Mouse (Mus musculus) stomach, embryonic 15.5 days (tissue): Measurements from ENCODE around the gene Slc15a1. TPM values are rescaled to one million over a fixed set of nuclear protein-coding genes. Genes with fewer than 3 reads are reported as not detected.
"Not testable (repeated sequence)": the region's sequence is repeated elsewhere in the genome, so short reads cannot be mapped to it uniquely, and the experiment has no call there.

ENCODE experiments used
- ATAC-seq: fragments of 200-750 bp; cut with Nextera tagmentation; 2 replicates; pipeline ENCODE4 v1.8.0; 2017; ENCODE audit warnings: low read depth, moderate number of reproducible peaks, moderate TSS enrichment; ENCODE audit not compliant: insufficient read depth, low FRiP score
- H3K27ac ChIP-seq: fragments of 300-500 bp; sonication (generic); 2 replicates; pipeline ENCODE4 v1.5.1; 2015; ENCODE audit warnings: mild to moderate bottlenecking, inconsistent platforms
- H3K27me3 ChIP-seq: fragments of 300-500 bp; sonication (generic); replicated peaks from 2 replicates; pipeline ENCODE4 v1.6.1; 2015; ENCODE audit warnings: inconsistent platforms
- H3K36me3 ChIP-seq: fragments of 300-500 bp; sonication (generic); 2 replicates; pipeline ENCODE4 v1.6.1; 2015; ENCODE audit warnings: inconsistent platforms
- H3K4me1 ChIP-seq: fragments of 300-500 bp; sonication (generic); 2 replicates; pipeline ENCODE4 v1.6.1; 2015; ENCODE audit warnings: inconsistent platforms
- H3K4me2 ChIP-seq: fragments of 300-500 bp; sonication (generic); 2 replicates; pipeline ENCODE4 v1.6.1; 2015; ENCODE audit warnings: mild to moderate bottlenecking, inconsistent platforms
- H3K4me3 ChIP-seq: fragments of 300-500 bp; sonication (generic); replicated peaks from 2 replicates; pipeline ENCODE4 v1.5.1; 2015; ENCODE audit warnings: inconsistent platforms
- H3K9ac ChIP-seq: fragments of 300-500 bp; sonication (generic); 2 replicates; pipeline ENCODE4 v1.6.1; 2015; ENCODE audit warnings: inconsistent platforms
- H3K9me3 ChIP-seq: fragments of 300-500 bp; sonication (generic); 2 replicates; pipeline ENCODE4 v1.6.1; 2016; ENCODE audit warnings: inconsistent platforms
- WGBS: fragments of 180-500 bp; shearing (Covaris S2); methylation state at CpG from one replicate; pipeline ENCODE4 v1.1.7; 2015; 5-methylcytosine and 5-hydroxymethylcytosine counted together
- polyA plus RNA-seq: library from polyadenylated mRNA; unstranded; fragments of >200 nt; fragmentation: Nextera tagmentation; extraction: Ambion mirVana; gene quantifications from 2 replicates; pipeline ENCODE4 v1.2.1, GENCODE M21; 2015

The Slc15a1 gene
- polyA plus RNA-seq, 1 experiment from 2014 or later = 1.6 TPM

DNA sequence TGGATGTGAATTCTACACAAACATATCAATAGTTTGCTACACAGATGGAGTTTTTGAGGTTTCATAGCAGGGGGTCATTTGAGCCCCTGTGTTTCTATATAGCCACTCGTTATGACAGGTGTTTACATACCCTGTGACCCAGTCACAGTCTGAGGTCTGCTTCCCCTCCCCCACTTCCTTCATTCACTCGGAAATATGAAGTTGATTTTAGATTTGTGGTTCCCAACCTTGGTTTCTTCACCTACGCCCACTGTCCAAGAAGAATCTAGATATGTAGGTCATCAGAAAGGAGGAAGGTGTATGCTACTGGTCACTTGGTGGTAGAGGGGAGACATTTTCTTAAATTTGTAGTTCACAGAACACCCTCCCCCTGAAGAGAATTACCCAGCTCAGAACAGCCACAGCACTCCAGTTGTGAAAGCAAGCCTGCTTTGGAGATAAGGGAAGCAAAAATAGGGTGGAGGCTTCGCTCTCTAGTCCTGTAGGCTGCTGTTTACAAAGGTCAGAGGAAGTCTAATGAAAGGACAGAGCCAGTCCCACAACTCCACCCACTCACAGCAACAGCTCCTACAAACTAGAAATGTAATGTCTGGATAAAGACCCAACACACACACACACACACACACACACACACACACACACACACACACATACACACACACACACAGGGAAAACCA, 82.2 kb downstream of the Slc15a1 start:
- peak; percentile 92 for ATAC-seq
- Histone ChIP-seq H3K9ac (no peak overlapping the region), H3K36me3 (no peaks in the 10 kb centered on the region), H3K9me3 (no peaks in the 10 kb centered on the region), H3K4me3 (no peak overlapping the region), H3K4me2 (peak overlapping the region; percentile 2; the same call in 1 of the 2 replicates), H3K4me1 (peaks cover 8% of the 10 kb centered on the region), H3K27ac (peak overlapping the region; percentile 54), H3K27me3 (no peaks in the 10 kb centered on the region)
- 26% methylated on average over 4 of the region's 4 CpGs for WGBS

DNA sequence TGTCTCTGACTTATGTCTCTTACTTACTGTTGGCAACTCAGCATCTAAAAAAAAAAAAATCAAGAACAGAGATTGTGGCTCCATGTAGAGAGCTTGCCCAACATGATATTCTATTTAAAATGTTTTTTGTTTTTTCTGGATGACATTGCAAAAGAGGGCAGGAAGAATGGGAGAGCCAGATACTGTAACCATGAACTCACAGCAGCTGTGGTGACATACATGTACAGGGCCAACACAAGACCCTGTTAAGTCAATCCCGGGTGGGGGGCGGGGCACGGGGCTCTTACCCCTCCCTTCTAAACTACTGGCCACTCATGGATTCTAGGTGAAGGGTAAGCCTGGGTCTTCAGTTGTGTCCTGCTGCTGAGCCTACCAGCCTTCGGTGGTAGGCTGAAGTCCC, 83.1 kb downstream of the Slc15a1 start:
- H3K27me3 ChIP-seq = no peaks in the 10 kb centered on the region
- H3K4me1 ChIP-seq = peaks cover 8% of the 10 kb centered on the region
- ATAC-seq = no peak
- 0 out of 2 replicates have a peak overlapping the region, but pooled peaks have one; percentile 54 for H3K27ac ChIP-seq
- H3K9ac ChIP-seq = no peak overlapping the region
- H3K9me3 ChIP-seq = no peaks in the 10 kb centered on the region
- no peak overlapping the region for H3K4me3 ChIP-seq
- H3K36me3 ChIP-seq = no peaks in the 10 kb centered on the region
- 83% methylated on average over 4 of the region's 4 CpGs for WGBS
- H3K4me2 ChIP-seq = no peak overlapping the region

DNA sequence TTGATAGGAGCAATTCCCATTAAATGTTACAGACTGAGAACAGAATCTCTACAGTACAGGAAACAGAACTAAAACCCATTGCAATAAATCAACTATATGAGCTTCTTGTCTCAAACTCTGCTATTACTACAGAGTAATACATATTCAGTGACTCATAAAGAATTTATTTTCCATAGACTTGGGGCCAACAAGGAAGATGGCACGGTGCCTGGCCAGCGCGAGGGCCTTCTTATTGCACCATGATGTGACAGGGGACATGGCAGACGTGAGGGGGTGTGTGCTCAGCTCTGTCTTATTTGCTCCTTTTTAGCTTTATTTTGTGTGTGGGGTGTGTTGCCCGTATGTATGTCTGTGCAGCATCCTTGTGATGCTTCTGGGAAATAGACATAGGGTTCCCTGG, 87.5 kb downstream of the Slc15a1 start:
- no peak overlapping the region for H3K4me2 ChIP-seq
- H3K9me3 ChIP-seq = no peaks in the 10 kb centered on the region
- H3K36me3 ChIP-seq = no peaks in the 10 kb centered on the region
- no peak overlapping the region for H3K4me3 ChIP-seq
- WGBS = 46% methylated on average over 5 of the region's 5 CpGs
- no peak overlapping the region for H3K9ac ChIP-seq
- H3K4me1 ChIP-seq = peaks cover under 1% of the 10 kb centered on the region; the same call in 1 of the 2 replicates
- no peaks in the 10 kb centered on the region for H3K27me3 ChIP-seq
- no peak overlapping the region for H3K27ac ChIP-seq
- ATAC-seq = no peak

DNA sequence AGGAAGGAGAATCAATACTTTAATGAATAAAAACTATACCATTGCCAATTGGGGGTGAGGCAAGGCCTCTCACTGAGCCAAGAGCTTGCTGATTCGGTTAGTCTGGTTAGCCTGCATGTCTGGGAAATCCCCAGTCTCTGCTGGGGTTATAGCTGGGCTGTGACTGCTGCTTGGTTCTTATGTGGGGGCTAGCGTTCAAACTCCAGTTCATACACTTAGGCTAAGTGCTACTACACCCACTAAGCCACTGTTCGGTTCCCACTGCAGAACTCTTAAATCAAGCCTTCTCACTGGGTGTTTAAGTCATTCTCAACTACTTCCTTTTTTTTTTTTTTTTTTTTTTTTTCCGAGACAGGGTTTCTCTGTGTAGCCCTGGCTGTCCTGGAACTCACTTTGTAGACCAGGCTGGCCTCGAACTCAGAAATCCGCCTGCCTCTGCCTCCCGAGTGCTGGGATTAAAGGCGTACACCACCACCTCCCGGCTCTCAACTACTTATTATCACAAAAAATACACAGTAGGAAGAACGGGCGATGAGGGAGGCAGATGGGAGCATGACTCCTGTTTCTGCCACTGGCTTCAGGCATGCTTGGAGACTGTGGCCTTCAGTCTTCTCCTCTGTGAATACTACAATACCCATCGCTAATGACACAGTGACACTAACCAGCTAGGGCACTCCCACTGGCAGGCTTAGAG, 88.3 kb downstream of the Slc15a1 start:
- no peak for ATAC-seq
- 81% methylated on average over 11 of the region's 12 CpGs for WGBS
- no peak overlapping the region for H3K4me3 ChIP-seq
- no peak overlapping the region for H3K9ac ChIP-seq
- no peaks in the 10 kb centered on the region for H3K9me3 ChIP-seq
- H3K27me3 ChIP-seq = no peaks in the 10 kb centered on the region
- no peak overlapping the region for H3K4me2 ChIP-seq
- H3K27ac ChIP-seq = no peak overlapping the region
- no peaks in the 10 kb centered on the region for H3K4me1 ChIP-seq
- no peaks in the 10 kb centered on the region for H3K36me3 ChIP-seq

DNA sequence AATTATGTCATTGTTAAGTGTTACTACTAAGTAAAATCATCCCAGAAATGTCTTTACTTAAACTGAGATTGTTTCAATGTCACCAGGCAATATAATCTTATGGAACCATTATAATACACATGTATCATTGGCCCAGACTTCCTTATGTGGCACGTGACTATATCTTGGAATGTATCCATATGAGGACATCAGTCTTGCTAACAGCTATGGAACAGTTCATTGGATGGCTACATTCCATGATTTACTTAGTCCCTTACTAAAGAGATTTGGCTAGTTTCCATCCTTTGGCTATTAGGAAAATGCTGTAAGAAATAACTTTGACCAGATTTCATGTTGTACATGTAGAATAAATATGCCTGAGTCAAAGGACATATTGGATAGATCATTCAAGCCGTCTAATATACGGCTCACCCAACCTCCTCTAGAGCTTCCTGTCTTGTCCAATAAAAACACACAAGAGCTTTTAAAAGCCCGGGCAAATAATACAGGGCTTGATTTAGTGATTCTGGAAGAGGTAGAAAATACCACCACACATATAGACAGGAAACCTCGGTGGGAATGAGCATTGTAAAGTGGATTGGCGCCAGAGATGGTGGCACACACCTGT, 90.3 kb downstream of the Slc15a1 start:
- 56% methylated on average over 6 of the region's 6 CpGs for WGBS
- peak; percentile 79; the same call in 1 of the 2 replicates for ATAC-seq

DNA sequence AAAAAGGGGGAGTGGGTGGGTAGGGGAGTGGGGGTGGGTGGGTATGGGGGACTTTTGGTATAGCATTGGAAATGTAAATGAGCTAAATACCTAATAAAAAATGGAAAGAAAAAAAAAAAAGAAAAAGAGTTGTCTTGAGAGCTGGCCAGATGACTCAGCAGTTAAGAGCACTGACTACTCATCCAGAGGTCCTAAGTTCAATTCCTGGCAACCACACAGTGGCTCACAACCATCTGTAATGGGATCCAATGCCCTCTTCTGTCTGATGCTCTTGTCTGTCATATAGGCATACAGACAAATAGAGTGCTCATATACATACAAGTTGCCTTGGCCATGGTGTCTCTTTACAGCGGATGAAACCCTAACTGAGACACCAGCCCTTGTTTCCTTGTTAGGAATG, 91.3 kb downstream of the Slc15a1 start:
- not testable (repeated sequence) for H3K4me2 ChIP-seq, H3K4me1 ChIP-seq, H3K4me3 ChIP-seq, H3K9me3 ChIP-seq, H3K9ac ChIP-seq, ATAC-seq, H3K36me3 ChIP-seq, H3K27ac ChIP-seq, H3K27me3 ChIP-seq
- WGBS = 95% methylated on average over 1 of the region's 1 CpGs

More for the DNA sequence above, 90.3 kb downstream of the Slc15a1 start:
- H3K9ac ChIP-seq = no peak overlapping the region
- H3K9me3 ChIP-seq = no peaks in the 10 kb centered on the region
- no peaks in the 10 kb centered on the region for H3K4me1 ChIP-seq
- H3K27ac ChIP-seq = no peak overlapping the region
- H3K4me3 ChIP-seq = no peak overlapping the region
- no peaks in the 10 kb centered on the region for H3K27me3 ChIP-seq
- H3K4me2 ChIP-seq = no peak overlapping the region
- no peaks in the 10 kb centered on the region for H3K36me3 ChIP-seq

Other genes with a start within 250 kb of the Slc15a1 start
- 44.2 and 44.5 TPM in 2 replicates for gene Stk24, start 125.2 kb downstream of the Slc15a1 start, polyA plus RNA-seq